Mouse (Mus musculus): ENCODE data around the gene Ccdc51. TPM values are rescaled to one million over a fixed set of nuclear protein-coding genes. Genes with fewer than 3 reads are reported as not detected.

Ccdc51 gene
- 7.0 TPM for polyA plus RNA-seq (2014; fragmentation: Illumina TruSeq; extraction: RNeasy Lipid Tissue Mini Kit (QIAGEN cat#74804); ENCODE audit: low read depth, low replicate concordance)

DNA sequence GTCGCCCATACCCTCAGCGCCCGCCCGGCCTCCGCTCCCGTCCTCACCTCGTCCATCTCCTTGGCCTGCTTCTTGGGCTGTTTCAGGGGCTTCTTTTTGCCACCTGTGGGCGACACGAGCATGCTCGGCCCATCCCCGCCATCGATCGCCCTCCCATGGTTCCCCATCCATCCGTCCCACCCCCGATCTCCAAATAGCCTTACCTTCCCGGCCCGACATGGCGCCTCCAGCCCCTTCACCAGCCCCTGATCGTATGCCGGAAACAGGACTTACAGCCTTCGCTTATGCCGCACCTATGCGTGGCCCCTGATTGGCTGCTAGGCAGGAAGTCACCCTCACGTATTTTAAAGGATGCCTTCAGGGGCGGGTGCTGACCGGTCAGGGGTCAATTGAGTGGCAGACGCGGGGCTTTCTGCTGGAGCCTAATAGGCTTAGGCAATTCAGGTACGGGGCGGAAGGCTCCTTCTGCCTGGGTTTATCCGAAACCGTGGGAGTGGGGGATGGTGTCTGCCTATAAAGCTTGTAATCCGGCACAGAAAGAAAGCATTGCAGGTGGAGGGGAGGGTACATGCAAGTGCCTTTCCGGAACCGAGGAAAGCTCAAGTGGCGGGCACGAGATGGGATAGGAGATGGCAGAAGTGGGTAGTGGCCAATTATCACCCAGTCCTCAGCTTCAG is at the start of gene Ccdc51, which contains the start of gene Tma7:
Gene Ccdc51, plus strand, starts transcription at position 370 of the 677 bp plus-strand sequence.
Gene Tma7, minus strand, starts transcription at position 464 of the 677 bp plus-strand sequence.

DNA sequence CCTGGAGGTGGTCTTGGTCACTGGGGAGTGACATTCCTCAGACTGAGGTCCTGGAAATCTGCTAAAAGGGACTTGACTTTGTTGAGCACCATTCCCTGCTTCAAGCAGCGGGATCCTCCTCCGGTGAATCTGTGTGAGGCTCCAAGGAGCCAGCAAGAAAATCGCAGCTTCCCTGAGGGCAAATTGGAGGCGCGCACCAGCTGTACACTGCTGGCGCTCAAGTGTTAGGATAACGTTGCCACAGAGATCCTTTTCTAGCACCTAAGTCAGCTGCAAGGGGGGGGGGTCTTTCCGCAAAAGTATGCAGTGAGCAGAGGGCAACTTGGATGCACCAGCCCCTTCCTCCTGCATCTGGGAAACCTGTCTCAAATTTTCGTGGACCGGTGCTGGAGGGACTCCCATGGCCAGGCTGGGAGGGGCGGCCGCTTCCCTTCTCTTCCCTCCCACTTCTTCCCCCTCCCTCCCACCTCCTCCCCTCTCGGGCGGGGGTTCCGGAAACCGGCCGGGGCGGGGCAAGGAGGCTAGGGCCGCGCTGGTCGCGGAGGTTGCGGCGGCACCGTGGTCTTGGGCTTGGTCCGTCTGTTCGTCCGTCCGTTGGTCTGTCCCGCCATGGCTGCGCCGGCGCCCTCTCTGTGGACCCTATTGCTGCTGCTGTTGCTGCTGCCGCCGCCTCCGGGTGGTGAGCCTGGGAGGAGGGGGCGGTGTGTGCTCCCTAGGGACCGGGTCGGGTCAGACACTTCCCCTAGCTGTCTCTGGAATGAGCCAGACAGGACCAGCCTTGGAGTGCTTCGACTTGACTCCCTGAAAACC is 44.0 kb upstream of the Ccdc51 start, which contains the start of gene Shisa5:
Gene Shisa5, plus strand, starts transcription at position 480 of the 810 bp plus-strand sequence.

DNA sequence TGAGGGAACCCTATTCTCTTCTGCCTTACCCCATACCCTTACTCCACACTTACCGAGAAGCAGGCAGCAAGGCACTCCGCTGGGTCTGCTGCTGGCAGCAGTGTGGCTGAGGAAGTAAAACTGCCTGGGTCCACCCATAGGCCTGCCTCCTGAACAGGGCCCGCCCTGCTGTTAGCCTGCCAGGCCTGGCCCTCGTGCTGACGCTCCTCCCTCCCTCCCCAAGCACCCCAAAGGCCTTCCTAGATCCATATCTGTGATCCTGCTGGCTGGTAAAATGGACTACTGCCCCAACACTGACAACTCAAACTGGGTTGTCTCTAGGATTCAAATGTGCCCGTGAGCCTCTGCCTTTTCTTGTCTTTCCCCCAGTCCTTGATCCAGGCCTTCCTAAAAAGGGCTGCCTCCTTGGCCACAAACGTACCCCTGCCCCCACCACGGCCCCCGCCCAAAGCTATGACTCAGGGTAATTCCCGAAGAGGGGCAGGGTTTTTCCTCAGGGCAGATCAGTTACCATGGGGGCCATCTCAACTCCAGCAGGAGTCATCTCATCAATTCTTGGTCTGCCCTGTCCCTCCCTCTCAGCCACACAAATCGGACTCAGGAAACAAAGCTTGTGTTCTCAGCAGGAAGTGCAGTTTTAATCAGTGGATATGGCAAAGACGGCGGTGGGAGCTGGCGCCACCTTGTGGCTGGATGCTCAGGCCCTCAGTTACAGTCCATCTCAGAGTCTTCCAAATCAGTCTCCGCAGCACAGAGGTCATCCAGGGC is 23.0 kb upstream of the Ccdc51 start, which contains the start of gene Trex1:
Gene Trex1, minus strand, starts transcription at position 599 of the 768 bp plus-strand sequence.

GRCm38 (mm10) chr9:109073661-109074573 is 8.4 kb upstream of the Ccdc51 start, which contains the start of gene Atrip:
Atrip (minus strand) TSS chr9:109074124.

GRCm38 (mm10) chr9:109095137-109095982 is 13.1 kb downstream of the Ccdc51 start, which contains the start of gene Plxnb1:
Plxnb1 (plus strand) TSS chr9:109095389.

Other genes starting within 250 kb of the Ccdc51 start
- gene Slc26a6, start 229.2 kb upstream of the Ccdc51 start, polyA plus RNA-seq (2014; fragmentation: Illumina TruSeq; extraction: RNeasy Lipid Tissue Mini Kit (QIAGEN cat#74804); ENCODE audit: low read depth, low replicate concordance): 7.9 TPM
- 3.0 TPM for gene Tmem89, start 167.9 kb upstream of the Ccdc51 start, polyA plus RNA-seq (2014; fragmentation: Illumina TruSeq; extraction: RNeasy Lipid Tissue Mini Kit (QIAGEN cat#74804); ENCODE audit: low read depth, low replicate concordance)
- gene Uqcrc1, start 145.9 kb upstream of the Ccdc51 start, polyA plus RNA-seq (2014; fragmentation: Illumina TruSeq; extraction: RNeasy Lipid Tissue Mini Kit (QIAGEN cat#74804); ENCODE audit: low read depth, low replicate concordance): 159 TPM
- 15.2 TPM for gene Col7a1, start 128.9 kb upstream of the Ccdc51 start, polyA plus RNA-seq (2014; fragmentation: Illumina TruSeq; extraction: RNeasy Lipid Tissue Mini Kit (QIAGEN cat#74804); ENCODE audit: low read depth, low replicate concordance)
- gene Ucn2, start 96.5 kb upstream of the Ccdc51 start, polyA plus RNA-seq (2014; fragmentation: Illumina TruSeq; extraction: RNeasy Lipid Tissue Mini Kit (QIAGEN cat#74804); ENCODE audit: low read depth, low replicate concordance): 1.5 TPM
- 23.7 TPM for gene Pfkfb4, start 90.7 kb upstream of the Ccdc51 start, polyA plus RNA-seq (2014; fragmentation: Illumina TruSeq; extraction: RNeasy Lipid Tissue Mini Kit (QIAGEN cat#74804); ENCODE audit: low read depth, low replicate concordance)
- 103 TPM for gene Shisa5, start 43.9 kb upstream of the Ccdc51 start, polyA plus RNA-seq (2014; fragmentation: Illumina TruSeq; extraction: RNeasy Lipid Tissue Mini Kit (QIAGEN cat#74804); ENCODE audit: low read depth, low replicate concordance)
- 17.6 TPM for gene Trex1, start 22.8 kb upstream of the Ccdc51 start, polyA plus RNA-seq (2014; fragmentation: Illumina TruSeq; extraction: RNeasy Lipid Tissue Mini Kit (QIAGEN cat#74804); ENCODE audit: low read depth, low replicate concordance)
- gene Atrip, start 8.4 kb upstream of the Ccdc51 start, polyA plus RNA-seq (2014; fragmentation: Illumina TruSeq; extraction: RNeasy Lipid Tissue Mini Kit (QIAGEN cat#74804); ENCODE audit: low read depth, low replicate concordance): 10.4 TPM
- gene Tma7, start 94 bp downstream of the Ccdc51 start, polyA plus RNA-seq (2014; fragmentation: Illumina TruSeq; extraction: RNeasy Lipid Tissue Mini Kit (QIAGEN cat#74804); ENCODE audit: low read depth, low replicate concordance): 214 TPM
- gene Plxnb1, start 12.9 kb downstream of the Ccdc51 start, polyA plus RNA-seq (2014; fragmentation: Illumina TruSeq; extraction: RNeasy Lipid Tissue Mini Kit (QIAGEN cat#74804); ENCODE audit: low read depth, low replicate concordance): 10.7 TPM
- not detected for gene Fbxw21, start 79.5 kb downstream of the Ccdc51 start, polyA plus RNA-seq (2014; fragmentation: Illumina TruSeq; extraction: RNeasy Lipid Tissue Mini Kit (QIAGEN cat#74804); ENCODE audit: low read depth, low replicate concordance)
- not detected for gene Fbxw13, start 113.5 kb downstream of the Ccdc51 start, polyA plus RNA-seq (2014; fragmentation: Illumina TruSeq; extraction: RNeasy Lipid Tissue Mini Kit (QIAGEN cat#74804); ENCODE audit: low read depth, low replicate concordance)
- gene Fbxw20, start 152.3 kb downstream of the Ccdc51 start, polyA plus RNA-seq (2014; fragmentation: Illumina TruSeq; extraction: RNeasy Lipid Tissue Mini Kit (QIAGEN cat#74804); ENCODE audit: low read depth, low replicate concordance): not detected
- not detected for gene Fbxw14, start 205.2 kb downstream of the Ccdc51 start, polyA plus RNA-seq (2014; fragmentation: Illumina TruSeq; extraction: RNeasy Lipid Tissue Mini Kit (QIAGEN cat#74804); ENCODE audit: low read depth, low replicate concordance)

Data from adipose tissue, adult 10 weeks (tissue).